Mouse (Mus musculus) G1E (cell line): Measurements from ENCODE around the gene Pnpla3. TPM values are rescaled to one million over a fixed set of nuclear protein-coding genes. Genes with fewer than 3 reads are reported as not detected.

ENCODE experiments used
- ATAC-seq: 2 replicates; pipeline ENCODE4 v1.8.0; 2016; ENCODE audit warnings: mild to moderate bottlenecking; ENCODE audit not compliant: insufficient number of reproducible peaks, poor library complexity, low FRiP score, severe bottlenecking; ENCODE audit errors: extremely low read depth
- DNase-seq: peaks from one replicate; pipeline ENCODE4 v3.0.0; 2012; ENCODE audit warnings: low spot score
- H3K27me3 ChIP-seq: 2 replicates; pipeline ENCODE4 v1.6.1; 2012; ENCODE audit warnings: mild to moderate bottlenecking, low read length, inconsistent platforms; ENCODE audit not compliant: insufficient read depth
- H3K36me3 ChIP-seq: replicated peaks from 2 replicates; pipeline ENCODE3; 2012; ENCODE audit warnings: mild to moderate bottlenecking, inconsistent platforms
- H3K4me1 ChIP-seq: 2 replicates; pipeline ENCODE4 v1.6.1; 2012; ENCODE audit warnings: low read depth, low read length, inconsistent platforms, mixed read lengths; ENCODE audit not compliant: insufficient read depth
- H3K4me3 ChIP-seq: 2 replicates; pipeline ENCODE4 v1.5.1; 2012; ENCODE audit warnings: low read depth, mild to moderate bottlenecking, inconsistent platforms, low read length, moderate library complexity, mixed read lengths
- H3K9me3 ChIP-seq: replicated peaks from 2 replicates; pipeline ENCODE4 v1.6.1; 2012; ENCODE audit warnings: inconsistent platforms
- CTCF ChIP-seq: IDR thresholded peaks from 2 replicates; pipeline ENCODE4 v1.5.1; 2012; ENCODE audit warnings: low read depth, low read length, inconsistent platforms, mixed read lengths
- GATA1 ChIP-seq: IDR thresholded peaks from 2 replicates; pipeline ENCODE4 v1.6.1; 2012; ENCODE audit warnings: borderline replicate concordance, low read length, inconsistent platforms, mixed read lengths
- GATA2 ChIP-seq: IDR thresholded peaks from 2 replicates; pipeline ENCODE4 v1.6.1; 2012; ENCODE audit warnings: low read depth, low read length, inconsistent platforms, borderline replicate concordance
- POLR2AphosphoS5 ChIP-seq: IDR thresholded peaks from 2 replicates; pipeline ENCODE4 v1.6.1; 2012; ENCODE audit warnings: low read depth, low read length, inconsistent platforms; ENCODE audit not compliant: insufficient replicate concordance
- TAL1 ChIP-seq: conservative IDR thresholded peaks from 2 replicates; pipeline ENCODE4 v1.6.1; 2012; ENCODE audit warnings: low read depth, low read length, inconsistent platforms, mixed read lengths
- polyA plus RNA-seq: library from polyadenylated mRNA; stranded (reverse); fragments of >175 nt; gene quantifications from 2 replicates; pipeline ENCODE4 v1.2.3, GENCODE M21; 2012
- total RNA-seq, 2 experiments: library from RNA; stranded (forward) in 1 of 2; stranded (reverse) in 1 of 2; fragments of 200-1000 nt in 1 of 2; fragments of >200 nt in 1 of 2; fragmentation: Nextera tagmentation in 1 of 2; gene quantifications; 2 replicates each; pipeline ENCODE4 v1.2.3; 2014 to 2017

The Pnpla3 gene
- total and polyA plus RNA-seq, 3 experiments, result not detected

DNA sequence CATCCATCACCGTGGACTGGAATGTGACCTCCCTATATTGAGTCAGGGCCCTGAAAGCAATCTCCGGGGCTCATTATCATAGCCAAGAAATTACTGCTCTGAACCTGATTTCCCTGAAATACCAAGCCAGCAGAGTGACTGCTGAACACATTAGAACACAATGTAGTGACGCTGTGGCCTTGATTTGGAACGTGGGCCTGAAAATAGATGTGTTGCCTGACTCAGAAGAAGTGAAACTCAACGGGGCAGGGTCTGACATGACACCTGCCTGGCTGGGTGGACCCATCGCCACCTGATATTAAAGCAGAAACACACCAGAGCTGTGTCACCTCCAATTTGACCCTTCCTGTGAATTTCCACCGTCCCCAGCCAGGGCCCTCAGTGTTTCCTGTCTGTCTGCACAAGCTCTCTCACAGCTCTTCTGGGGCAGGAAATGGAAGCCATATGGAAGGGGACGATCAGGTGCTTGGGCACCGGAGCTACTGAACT is 51.2 kb downstream of the Pnpla3 start:
- no peak for DNase-seq
- H3K9me3 ChIP-seq, result no peaks in the 10 kb centered on the region; the same call in 1 of the 2 replicates
- TF ChIP-seq GATA2 (no peak), GATA1 (no peak), TAL1 (no peak), POLR2AphosphoS5 (no peak), CTCF (no peak)
- H3K27me3 ChIP-seq, result no peaks in the 10 kb centered on the region
- H3K4me3 ChIP-seq, result no peak overlapping the region
- H3K36me3 ChIP-seq, result peaks cover 31% of the 10 kb centered on the region
- no peaks in the 10 kb centered on the region for H3K4me1 ChIP-seq
- no peak for ATAC-seq

DNA sequence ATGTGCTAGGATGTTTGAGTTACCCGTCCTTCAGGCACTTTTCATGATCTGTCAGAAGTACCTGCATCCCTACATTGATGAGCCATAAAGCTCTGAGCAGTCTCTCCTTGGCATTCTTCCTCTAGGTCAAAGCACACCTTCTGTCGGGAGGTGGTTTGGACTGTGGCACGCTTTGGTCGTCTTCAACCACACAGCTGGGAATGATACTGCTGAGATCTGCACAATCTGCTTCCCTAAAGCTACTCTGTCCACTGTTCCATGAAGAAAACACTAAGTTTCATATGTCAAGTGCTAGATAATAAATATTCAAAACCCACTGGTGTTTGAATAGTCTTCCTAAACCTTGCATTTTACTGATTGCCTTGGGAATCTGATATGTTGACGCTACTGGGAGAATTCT is 53.9 kb downstream of the Pnpla3 start:
- ATAC-seq (no peak), DNase-seq (no peak)
- H3K4me1 ChIP-seq, result no peaks in the 10 kb centered on the region
- no peak for TF ChIP-seq CTCF
- TF ChIP-seq GATA1, result no peak
- TF ChIP-seq GATA2, result no peak
- TF ChIP-seq POLR2AphosphoS5, result no peak
- TF ChIP-seq TAL1, result no peak
- H3K36me3 ChIP-seq, result peaks cover 5% of the 10 kb centered on the region
- no peaks in the 10 kb centered on the region for H3K27me3 ChIP-seq
- H3K9me3 ChIP-seq, result peaks cover 4% of the 10 kb centered on the region; the same call in 1 of the 2 replicates
- H3K4me3 ChIP-seq, result no peak overlapping the region

DNA sequence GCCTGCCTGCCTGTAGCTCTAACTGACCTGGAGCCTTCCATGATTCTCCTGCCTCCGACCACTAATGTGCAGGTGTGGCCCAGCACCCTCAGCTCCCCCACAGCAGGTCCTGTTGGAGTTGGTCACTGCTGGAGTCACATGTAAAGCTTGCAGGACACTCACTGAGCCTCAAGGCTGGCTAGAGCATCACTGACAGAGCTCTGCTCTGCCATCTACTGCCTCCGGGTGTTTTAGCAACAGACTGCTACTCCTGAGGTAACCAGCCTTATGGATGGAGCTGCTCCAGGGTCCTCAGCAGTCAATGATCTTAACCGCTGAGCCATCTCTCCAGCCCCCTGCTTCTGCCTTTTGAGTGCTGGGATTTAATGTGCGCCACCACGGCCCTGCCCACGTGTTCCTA is 55.8 kb downstream of the Pnpla3 start:
- no peaks in the 10 kb centered on the region for H3K36me3 ChIP-seq
- DNase-seq (no peak), ATAC-seq (no peak)
- H3K4me1 ChIP-seq, result no peaks in the 10 kb centered on the region
- no peak overlapping the region for H3K4me3 ChIP-seq
- TF ChIP-seq GATA2 (no peak), GATA1 (no peak), POLR2AphosphoS5 (no peak), CTCF (no peak), TAL1 (no peak)
- H3K9me3 ChIP-seq, result peaks cover 9% of the 10 kb centered on the region
- no peaks in the 10 kb centered on the region for H3K27me3 ChIP-seq

DNA sequence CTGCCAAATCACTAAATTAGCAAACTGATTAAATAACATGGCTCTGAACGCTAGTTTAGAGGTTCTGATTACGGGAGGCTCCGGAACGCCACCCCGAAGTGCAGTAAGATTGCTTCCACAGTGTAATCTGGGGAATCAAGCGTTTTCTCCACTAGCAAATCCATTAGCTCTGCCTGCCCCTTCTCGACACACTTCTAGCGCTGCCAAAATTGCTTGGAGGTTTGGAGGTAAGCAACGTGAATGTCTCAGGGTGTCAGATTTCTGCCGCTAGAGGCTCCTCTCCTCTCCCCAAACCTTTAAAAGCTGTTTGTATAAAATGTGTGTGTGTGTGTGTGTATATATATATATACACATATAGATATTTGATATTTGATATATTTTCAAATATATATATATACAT is 57.1 kb downstream of the Pnpla3 start:
- ATAC-seq, result no peak
- no peaks in the 10 kb centered on the region for H3K4me1 ChIP-seq
- H3K9me3 ChIP-seq, result peaks cover 13% of the 10 kb centered on the region
- H3K27me3 ChIP-seq, result no peaks in the 10 kb centered on the region
- DNase-seq, result no peak
- TF ChIP-seq GATA1 (no peak), POLR2AphosphoS5 (no peak), GATA2 (no peak), TAL1 (no peak), CTCF (no peak)
- no peaks in the 10 kb centered on the region for H3K36me3 ChIP-seq
- H3K4me3 ChIP-seq, result no peak overlapping the region

DNA sequence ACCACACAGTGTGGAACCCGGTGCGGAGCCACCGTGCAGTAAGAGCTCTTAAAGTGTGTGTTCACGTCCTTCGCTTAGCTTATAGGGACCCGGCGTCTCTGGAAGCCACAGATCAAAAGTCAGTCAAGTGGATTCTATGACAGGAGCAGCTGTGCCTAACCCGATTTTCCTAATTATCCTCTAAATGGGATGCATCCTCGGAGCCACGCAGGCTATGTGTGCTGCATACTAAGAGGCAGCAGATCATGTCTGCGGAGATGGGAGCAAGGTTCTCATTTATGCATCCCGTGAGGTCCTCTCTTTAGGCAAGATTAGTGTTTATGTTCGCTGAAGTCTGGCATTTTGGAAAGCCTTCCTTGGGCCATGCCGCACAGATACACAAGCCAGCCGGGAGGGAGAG is 59.3 kb downstream of the Pnpla3 start:
- Histone ChIP-seq H3K4me3 (no peak overlapping the region), H3K4me1 (no peaks in the 10 kb centered on the region), H3K27me3 (no peaks in the 10 kb centered on the region), H3K36me3 (no peaks in the 10 kb centered on the region), H3K9me3 (peaks cover 30% of the 10 kb centered on the region)
- DNase-seq, result no peak
- no peak for ATAC-seq
- TF ChIP-seq CTCF, result no peak
- no peak for TF ChIP-seq GATA2
- no peak for TF ChIP-seq POLR2AphosphoS5
- no peak for TF ChIP-seq TAL1
- no peak for TF ChIP-seq GATA1

DNA sequence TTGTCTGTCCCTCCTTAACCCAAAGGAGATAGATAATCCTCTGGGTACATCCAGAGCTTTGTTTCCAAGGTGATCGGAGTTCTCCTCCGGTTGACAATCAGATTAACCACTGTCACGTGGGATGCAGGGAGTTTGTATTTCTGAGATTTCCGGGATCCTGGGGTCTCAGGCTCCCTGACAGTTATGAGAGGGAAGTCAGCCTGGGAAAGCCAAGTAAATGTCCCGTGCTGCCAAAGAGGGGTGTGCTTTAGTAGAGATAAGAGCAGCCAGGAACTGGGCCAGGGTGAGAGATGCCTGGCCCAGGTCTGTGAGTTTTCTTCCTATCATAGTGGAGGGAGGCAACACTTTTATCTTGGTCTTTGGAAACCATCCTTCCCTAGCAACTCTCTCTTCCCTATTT is 63.0 kb downstream of the Pnpla3 start:
- Histone ChIP-seq H3K4me3 (no peak overlapping the region), H3K36me3 (no peaks in the 10 kb centered on the region), H3K27me3 (no peaks in the 10 kb centered on the region), H3K9me3 (peaks cover 57% of the 10 kb centered on the region), H3K4me1 (no peaks in the 10 kb centered on the region)
- DNase-seq (no peak), ATAC-seq (no peak)
- TF ChIP-seq POLR2AphosphoS5, result no peak
- no peak for TF ChIP-seq CTCF
- no peak for TF ChIP-seq GATA2
- no peak for TF ChIP-seq TAL1
- no peak for TF ChIP-seq GATA1
